Mouse (Mus musculus) heart, postnatal 10 days (tissue): ENCODE results near the gene Jade2. TPM values are rescaled to one million over a fixed set of nuclear protein-coding genes. Genes with fewer than 3 reads are reported as not detected.
A peak's percentile ranks its signal among the peaks of the same experiment; 100 is the strongest.

Experiments used
- DNase-seq, 2 experiments: peaks; one replicate each; pipeline ENCODE4 v3.0.0; 2021
- intact Hi-C: fragments of 180-260 bp; cut with DNase I; formaldehyde crosslinking; loops from one replicate; pipeline ENCODE4 v1.15.1; 2025
- total RNA-seq, 2 experiments: library from RNA; stranded (reverse); gene quantifications; 2 replicates each; pipeline ENCODE4 v1.2.3; 2021

Gene Jade2
- total RNA-seq, 2 experiments from 2014 or later = 3.5 to 6.6 TPM

DNA sequence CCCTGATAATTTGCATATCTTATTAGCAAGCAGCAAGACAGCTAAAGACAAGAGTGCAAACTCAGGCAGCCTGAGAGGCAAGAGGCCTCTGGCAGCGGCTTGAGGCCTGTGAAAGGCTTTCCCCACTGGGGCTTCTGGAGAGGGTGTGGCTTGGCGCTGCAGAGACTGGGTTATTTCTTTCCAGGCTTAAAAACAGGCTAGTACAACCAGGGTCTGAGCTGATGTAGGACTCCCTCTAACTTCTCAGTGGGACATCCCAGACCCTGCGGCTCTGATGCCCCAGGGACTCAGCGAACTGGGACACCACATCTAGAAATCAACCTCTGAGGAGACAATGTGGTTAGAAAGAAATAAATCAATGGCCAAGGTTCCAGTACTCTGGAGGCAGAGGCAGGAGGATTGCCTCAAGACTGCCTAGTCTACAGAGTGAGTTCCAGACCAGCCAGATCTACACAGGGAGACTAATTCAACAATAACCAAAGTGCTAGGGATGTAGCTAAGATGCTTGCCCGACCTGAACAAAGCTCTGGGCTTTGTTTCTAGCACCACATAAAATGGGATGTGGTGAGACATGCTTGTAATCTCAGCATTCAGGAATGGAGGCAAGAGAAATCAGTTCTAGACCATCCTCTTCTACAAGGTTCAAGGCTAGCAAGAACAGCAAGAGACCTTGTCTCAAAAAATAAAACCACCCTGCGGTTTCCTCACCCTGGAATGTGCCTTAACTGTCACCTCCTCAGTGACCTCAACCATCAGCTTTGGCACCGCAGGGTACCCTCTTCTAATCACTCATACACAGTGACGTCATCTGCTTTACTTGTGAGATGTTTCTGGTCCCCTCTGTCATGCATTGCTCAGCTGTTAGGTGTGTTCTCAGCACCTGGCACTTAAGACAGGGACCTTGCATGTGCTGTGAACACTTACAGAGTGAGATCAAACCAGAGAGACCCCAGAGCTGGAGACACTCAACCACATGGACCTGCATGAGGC lies 20.0 kb downstream of the Jade2 start:
- intact Hi-C loops = no loop called here
- peak; percentile 35 to 40 for DNase-seq

- intact Hi-C loops = no loop called here
These were observed 20.9 kb downstream of the Jade2 start for GRCm38 (mm10) chr11:51836506-51836905.

GRCm38 (mm10) chr11:51835598-51835997 lies 21.9 kb downstream of the Jade2 start:
- no peak for DNase-seq
- intact Hi-C loops = no loop called here

More at GRCm38 (mm10) chr11:51836506-51836905, 20.9 kb downstream of the Jade2 start:
- no peak for DNase-seq

- DNase-seq = no peak
- intact Hi-C loops = no loop called here
These were observed 23.4 kb downstream of the Jade2 start for GRCm38 (mm10) chr11:51834067-51834411.

DNA sequence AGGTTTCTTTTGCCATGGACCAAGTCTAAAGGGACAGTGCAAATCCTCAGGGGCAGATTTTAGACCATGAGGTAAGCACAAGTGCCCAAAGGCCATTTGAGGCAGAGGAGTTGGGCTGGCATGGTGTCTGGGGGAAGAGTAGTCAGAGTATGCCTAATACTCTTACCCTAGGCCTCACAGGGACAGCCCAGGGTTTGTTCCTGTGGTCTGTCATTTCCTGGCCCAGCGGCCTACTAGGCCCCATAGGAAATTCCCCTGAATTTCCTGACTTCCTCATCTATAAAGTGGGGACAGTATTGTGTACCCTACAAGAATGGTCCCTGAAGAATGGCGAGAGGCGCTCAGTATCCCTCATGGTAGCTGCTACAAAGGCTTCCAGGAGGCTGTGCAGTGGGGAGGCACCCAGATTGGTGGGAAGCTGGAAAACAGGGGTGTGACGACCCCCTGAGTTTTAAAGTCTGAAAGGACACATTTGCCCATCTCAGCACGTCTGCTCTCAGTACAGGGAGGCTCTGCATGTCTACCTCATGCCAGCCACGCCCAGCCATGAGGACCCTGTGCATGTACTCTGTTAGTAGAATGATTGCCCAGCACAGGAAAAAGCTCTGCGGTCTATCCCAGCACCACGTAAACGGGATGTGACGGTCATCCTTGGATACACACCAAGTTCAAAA lies 23.9 kb downstream of the Jade2 start:
- intact Hi-C loops = no loop called here

DNA sequence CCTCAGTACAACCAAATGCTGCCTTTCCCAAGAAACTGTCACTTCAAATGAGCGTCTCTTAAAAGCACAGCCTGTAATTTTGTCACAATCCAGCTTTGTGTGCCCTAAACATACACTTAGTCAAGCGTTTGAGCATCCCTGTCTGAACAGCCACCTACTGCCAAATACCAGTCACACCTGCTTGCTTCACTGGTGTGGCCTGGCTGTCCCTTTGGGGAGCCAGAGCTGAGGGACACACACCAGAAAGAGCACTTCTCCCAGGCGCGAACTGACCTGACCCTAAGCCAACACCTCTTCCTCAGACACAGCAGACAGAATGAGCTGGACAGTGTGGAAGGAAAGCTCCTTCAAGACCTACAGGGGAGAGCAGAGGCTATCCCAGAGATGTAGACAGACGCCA lies 24.5 kb downstream of the Jade2 start:
- intact Hi-C loops = no loop called here
- DNase-seq = no peak

More for the DNA sequence above, 23.9 kb downstream of the Jade2 start:
- no peak for DNase-seq

DNA sequence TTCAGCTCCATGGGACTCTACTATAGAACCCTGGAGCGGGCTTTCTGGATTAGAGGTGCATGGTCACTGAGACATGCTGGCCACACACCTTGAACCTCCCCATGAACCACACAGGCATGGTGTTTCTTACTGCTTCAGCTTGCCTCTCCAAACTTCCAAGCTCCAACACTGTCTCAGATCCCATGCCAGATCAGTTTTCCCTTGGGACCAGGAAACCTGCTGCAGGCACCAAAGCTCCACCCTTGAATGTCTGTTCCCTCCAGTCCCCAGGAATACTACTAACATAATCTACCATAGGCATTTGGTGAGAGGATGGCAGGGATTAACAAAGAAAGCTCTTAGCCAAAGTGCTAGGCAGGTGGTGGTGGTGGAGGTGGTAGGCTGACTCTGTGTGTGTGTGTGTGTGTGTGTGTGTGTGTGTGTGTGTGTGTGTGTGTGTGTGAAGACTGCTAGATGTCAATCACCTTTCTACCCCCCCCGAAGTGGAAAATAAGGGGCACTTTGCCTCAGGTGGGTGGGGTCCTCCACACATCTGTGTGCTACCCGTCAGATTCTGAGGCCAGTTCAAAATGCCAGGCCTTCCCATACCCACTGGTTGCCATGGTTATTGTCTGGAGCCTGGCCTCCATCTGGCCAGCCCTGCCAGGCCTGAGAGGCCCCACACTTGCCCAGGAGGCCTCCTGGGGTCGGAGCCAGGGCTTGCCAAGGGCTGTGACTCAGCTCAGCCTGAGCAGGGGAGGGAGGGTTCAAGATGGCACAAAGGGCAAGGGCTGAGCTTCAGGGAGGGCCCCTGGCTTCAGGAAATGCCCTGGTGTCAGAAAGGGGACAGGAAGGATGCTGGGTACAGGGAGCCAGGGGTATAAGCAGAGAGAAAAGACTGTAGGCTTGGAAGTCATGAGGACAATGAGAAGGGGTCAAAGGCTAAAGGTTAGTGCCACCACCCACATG lies 25.2 kb downstream of the Jade2 start:
- DNase-seq = no peak
- intact Hi-C loops = no loop called here

- intact Hi-C loops = no loop called here
These were observed 32.5 kb downstream of the Jade2 start for GRCm38 (mm10) chr11:51824867-51825424.

DNA sequence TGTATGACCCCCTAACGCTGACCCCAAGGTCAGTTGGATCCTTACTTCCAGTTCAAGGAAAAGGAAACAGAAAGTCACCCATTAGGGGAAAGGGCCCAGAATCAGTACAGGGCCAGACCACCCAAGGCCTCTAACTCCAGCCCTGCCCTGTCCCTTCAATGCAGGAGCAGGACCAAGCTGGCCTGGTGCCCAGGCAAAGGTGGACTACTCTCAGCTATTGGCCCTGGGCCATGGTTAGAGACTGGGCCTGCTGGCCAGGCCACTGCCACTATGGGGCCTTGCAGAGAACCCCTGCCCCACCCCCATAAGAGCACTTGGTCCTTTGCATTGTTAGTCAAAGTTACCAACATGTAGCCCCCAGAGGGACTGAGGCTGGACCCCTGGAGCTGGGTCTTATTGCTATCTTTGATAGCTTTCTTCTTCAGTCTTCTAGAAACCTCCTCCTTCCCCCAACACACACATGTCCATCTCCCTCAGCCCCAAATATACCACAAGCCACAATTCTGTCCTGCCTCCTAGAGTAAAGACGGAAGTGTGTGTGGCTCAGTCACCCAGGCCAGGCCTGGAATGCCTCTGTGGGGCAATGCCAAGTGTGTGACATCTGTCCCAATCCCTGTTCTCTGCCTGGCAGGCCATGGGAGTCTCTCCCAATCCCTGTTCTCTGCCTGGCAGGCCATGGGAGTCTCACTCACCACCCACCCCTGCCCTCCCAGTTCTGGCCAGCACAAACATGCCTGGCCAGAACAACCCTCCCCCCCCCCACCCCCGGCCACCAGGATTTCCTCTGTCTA lies 33.3 kb downstream of the Jade2 start:
- peak; percentile 68 to 70 for DNase-seq
- intact Hi-C loops = no loop called here

More at GRCm38 (mm10) chr11:51824867-51825424, 32.5 kb downstream of the Jade2 start:
- DNase-seq = no peak

DNA sequence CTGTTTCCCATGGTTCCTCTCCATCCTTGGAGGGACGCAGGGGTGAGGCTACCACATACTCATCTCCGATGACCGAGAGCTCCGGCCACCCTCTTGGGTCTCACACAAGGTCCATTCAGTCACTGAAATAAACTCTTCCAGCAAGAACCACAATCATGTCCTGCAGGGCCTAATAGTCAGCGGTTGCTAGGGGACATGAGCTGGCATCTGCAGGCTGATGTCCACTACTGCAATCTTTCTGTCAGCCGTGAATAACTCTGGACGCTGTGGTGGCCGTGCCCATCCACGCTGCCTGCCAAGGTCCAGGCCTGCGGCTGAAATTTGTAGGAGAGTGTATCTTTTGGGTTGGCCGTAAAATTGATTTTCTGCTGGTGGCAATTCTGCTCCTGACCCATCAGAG lies 34.2 kb downstream of the Jade2 start:
- no peak for DNase-seq
- intact Hi-C loops = no loop called here

DNA sequence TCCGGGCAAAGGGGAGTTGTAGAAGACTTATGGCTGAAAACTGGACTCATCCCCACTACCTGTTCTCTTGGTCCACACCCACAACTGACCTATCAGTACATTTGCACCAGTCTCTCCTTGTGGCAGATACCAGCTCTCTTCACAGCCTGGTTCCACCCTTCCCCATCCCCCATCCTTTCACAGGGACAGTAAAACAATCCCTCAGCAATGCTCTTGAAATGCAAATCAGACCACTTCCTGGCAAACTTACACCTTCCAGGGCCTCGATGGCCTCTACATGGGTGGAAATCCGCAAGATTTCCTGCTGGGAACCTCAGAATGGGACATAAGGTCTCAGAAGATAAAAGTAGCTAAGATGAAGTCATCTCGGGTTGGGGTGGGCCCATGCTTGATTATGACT lies 34.7 kb downstream of the Jade2 start:
- intact Hi-C loops = no loop called here
- no peak for DNase-seq

DNA sequence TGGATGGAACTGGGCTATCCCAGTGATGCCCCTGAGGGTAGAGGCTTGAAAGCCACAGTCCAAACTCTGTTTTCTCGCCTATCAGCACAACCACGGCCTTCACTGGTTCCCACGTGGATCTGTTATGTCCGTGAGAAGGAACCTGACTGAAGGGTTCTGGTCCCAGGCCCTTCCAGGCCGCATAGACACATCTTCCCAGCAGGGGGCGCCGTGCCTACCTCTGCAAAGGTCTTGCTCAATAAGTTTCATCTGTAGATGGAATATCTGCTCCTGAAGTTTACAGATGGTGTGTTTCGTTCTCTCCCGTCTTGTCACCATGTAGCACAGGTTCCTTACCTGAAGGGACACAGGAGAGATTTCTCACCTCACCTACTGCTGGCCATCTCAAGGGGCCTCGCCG lies 36.6 kb downstream of the Jade2 start:
- intact Hi-C loops = loop anchor here (1.0 kb wide), 1 partner anchor 34 kb away; no protein-coding TSS in a partner anchor
- peak; percentile 78 to 88 for DNase-seq

DNA sequence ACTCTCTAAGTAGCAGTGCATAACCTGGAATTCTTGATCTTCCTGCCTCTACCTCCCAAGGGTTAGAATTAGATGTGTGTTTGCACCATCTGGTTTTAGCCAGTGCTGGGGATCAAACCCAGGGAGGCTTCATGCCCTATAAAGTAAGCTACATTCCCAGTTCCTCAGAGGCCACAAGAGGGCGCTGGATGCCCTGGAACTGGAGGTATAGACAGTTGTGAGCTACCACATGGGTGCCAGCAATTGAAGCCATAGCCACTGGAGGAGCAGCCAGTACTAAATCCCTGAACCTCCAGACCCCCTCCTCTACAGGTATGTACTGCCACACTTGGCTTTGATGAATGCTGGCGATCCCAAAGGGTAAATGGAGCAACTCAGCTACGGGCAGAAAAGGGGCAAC lies 37.5 kb downstream of the Jade2 start:
- intact Hi-C loops = loop anchor here (5.0 kb wide), 1 partner anchor 402 kb away; no protein-coding TSS in a partner anchor
- peak in 1 of 2 experiments; percentile 49 for DNase-seq

DNA sequence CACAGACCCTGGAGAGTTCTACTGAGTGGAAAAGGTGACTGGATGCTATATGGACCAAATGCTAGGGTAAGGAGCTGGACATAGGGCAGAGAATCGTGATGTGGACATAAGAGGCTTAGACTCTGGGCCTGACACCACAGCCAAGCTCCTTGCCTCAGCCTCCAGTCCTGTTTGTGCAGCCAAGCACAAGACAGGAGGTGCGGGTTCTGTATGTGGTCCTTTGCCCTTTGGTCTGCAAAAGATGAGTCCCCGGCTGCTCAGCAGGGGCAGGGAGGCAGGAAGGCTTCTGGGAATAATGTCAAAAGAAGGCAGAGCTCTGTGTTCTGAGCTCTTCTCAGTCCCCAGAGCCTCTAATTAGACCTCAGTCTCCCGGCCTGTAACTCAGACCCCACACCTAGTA lies 38.6 kb downstream of the Jade2 start:
- intact Hi-C loops = loop anchor here (5.0 kb wide), 1 partner anchor 403 kb away; no protein-coding TSS in a partner anchor
- no peak for DNase-seq

DNA sequence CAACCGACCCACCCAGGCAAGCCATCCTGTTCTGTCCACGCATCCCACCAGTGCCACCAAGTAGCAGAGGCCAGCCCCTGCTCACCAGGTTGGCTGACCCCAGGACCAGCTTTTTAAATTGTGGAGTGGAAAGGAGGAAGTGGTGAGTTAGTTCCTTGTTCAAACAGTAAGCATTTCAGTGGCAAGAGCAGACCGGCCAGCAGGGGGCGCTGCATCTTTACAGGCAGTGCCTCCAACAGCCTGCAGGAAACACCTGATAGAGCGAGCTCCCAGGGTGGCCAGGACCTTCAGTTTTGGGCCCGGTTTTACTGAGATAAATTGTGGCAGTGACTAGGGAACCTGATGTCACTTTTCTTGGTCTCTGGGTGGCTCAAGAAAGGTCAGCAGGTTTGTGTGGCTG lies 39.7 kb downstream of the Jade2 start:
- intact Hi-C loops = loop anchor here (1.0 to 5.0 kb wide), 2 partner anchors 150 to 405 kb away; partner anchors contain the start of gene Cdkn2aipnl

DNA sequence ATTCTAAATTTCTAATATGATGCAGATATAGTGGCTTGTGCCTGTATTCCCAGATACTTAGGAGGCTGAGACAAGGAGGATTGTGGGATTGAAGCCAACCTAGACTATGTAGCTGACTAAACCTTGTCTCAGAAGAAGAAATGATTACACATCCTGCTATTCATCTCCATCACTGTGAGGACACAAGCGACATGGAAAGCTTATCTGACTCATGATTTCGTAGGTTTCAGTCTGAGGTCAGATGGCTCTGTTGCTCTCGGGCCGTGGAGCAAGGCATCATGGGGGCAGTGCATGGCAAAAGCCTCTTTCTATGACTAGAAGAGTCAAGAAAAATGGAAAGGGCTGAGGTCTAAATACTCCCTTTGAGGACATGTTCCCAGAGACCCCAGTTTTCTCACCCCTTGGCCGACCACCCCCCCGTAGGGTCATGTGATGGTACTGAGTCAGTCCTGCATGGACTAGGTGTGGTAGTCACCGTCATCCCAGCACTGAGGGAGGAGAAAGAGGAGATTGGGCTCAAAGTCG lies 45.4 kb downstream of the Jade2 start:
- intact Hi-C loops = no loop called here

More for the DNA sequence above, 39.7 kb downstream of the Jade2 start:
- peak; percentile 88 to 95 for DNase-seq

GRCm38 (mm10) chr11:51811230-51811629 lies 46.2 kb downstream of the Jade2 start:
- intact Hi-C loops = no loop called here
- DNase-seq = no peak

More for the DNA sequence above, 45.4 kb downstream of the Jade2 start:
- no peak for DNase-seq

DNA sequence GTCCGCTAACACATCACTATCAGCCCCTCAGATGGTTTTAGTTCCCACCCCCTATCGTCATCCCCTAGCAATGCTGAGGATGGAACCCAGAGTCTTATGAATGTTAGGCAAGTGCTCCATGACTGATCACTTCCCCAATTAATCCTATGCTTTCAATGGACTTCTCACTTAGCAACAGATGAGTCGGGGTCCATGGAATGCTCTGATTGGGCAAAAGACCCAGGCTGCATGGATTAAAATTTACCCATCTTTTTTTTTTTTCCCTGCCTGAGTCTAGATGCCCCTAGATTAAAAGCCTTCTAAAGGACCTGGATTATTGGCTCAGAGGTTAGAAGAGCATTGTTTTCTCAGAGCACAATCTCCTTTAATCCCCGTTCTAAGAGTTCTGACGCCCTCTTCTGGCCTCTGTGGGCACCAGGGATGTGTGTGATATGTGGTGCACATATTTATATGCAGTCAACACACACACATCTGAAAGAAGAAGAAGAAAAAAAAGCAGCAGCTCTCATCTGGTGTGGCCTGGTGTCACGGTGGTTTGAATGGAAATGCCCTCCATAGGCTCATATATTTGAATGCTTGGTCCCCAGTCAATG lies 47.7 kb downstream of the Jade2 start:
- intact Hi-C loops = no loop called here
- peak; percentile 33 to 44 for DNase-seq
